Mouse (Mus musculus): ENCODE measurements around the gene Scaf11. TPM values are rescaled to one million over a fixed set of nuclear protein-coding genes. Genes with fewer than 3 reads are reported as not detected.

Scaf11 gene
- polyA plus RNA-seq, 1 experiment from 2014 or later = 101 TPM

DNA sequence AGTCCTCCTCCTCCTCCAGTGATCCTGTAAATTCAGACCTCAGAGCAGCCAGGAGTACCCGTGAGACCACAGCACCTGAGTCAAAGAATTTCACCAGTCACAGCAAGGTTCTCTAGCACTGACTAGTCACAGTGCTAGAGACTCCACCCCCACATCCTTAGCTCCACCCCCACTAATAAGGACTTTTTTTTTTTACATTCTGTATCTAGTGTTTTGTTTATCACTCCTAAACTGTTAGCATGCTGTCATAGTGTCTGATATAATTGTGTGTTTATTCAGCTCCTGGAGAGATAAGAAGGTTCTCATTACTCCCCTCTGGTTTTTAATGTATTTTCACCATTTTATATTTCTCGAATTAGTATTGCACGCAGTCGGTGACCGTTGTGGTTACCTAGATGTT, 29.5 kb upstream of the Scaf11 start:
- H3K36me3 ChIP-seq (ENCODE audit: control insufficient read depth, insufficient read depth, low read length) = no peaks in the 10 kb centered on the region
- H3K4me3 ChIP-seq (ENCODE audit: low read depth, low read length) = no peak overlapping the region
- H3K9ac ChIP-seq (ENCODE audit: low read length) = no peak overlapping the region
- no peaks in the 10 kb centered on the region for H3K9me3 ChIP-seq (ENCODE audit: control insufficient read depth, low read length)
- H3K27ac ChIP-seq (ENCODE audit: low read depth, low read length) = no peak overlapping the region
- DNase-seq (ENCODE audit: low spot score, missing footprints) (no peak), ATAC-seq (ENCODE audit: low FRiP score) (0 out of 2 replicates have a peak, but pooled peaks have one; percentile 42)
- H3K27me3 ChIP-seq (ENCODE audit: control insufficient read depth, insufficient read depth, low read length) = no peaks in the 10 kb centered on the region
- no peaks in the 10 kb centered on the region; the same call in 1 of the 2 replicates for H3K4me1 ChIP-seq (ENCODE audit: control insufficient read depth, insufficient read depth, low read length)
- 82% methylated on average over 5 of the region's 5 CpGs for WGBS
- no peak overlapping the region for H3K4me2 ChIP-seq

GRCm38 (mm10) chr15:96488941-96489786, 28.5 kb upstream of the Scaf11 start:
- Histone ChIP-seq H3K27ac (ENCODE audit: low read depth, low read length) (no peak overlapping the region), H3K9ac (ENCODE audit: low read length) (no peak overlapping the region), H3K4me1 (ENCODE audit: control insufficient read depth, insufficient read depth, low read length) (no peaks in the 10 kb centered on the region; the same call in 1 of the 2 replicates), H3K9me3 (ENCODE audit: control insufficient read depth, low read length) (no peaks in the 10 kb centered on the region), H3K36me3 (ENCODE audit: control insufficient read depth, insufficient read depth, low read length) (no peaks in the 10 kb centered on the region), H3K4me3 (ENCODE audit: low read depth, low read length) (no peak overlapping the region), H3K4me2 (peak overlapping the region; percentile 20), H3K27me3 (ENCODE audit: control insufficient read depth, insufficient read depth, low read length) (no peaks in the 10 kb centered on the region)
- ATAC-seq (ENCODE audit: low FRiP score) = peak; percentile 83
- 30% methylated on average over 20 of the region's 20 CpGs for WGBS
- peak; percentile 86 for DNase-seq (ENCODE audit: low spot score, missing footprints)

GRCm38 (mm10) chr15:96487066-96487698, 26.5 kb upstream of the Scaf11 start:
- no peaks in the 10 kb centered on the region for H3K9me3 ChIP-seq (ENCODE audit: control insufficient read depth, low read length)
- WGBS = 62% methylated on average over 12 of the region's 12 CpGs
- H3K4me2 ChIP-seq = no peak overlapping the region
- H3K4me3 ChIP-seq (ENCODE audit: low read depth, low read length) = no peak overlapping the region
- H3K27ac ChIP-seq (ENCODE audit: low read depth, low read length) = no peak overlapping the region
- DNase-seq (ENCODE audit: low spot score, missing footprints) (no peak), ATAC-seq (ENCODE audit: low FRiP score) (no peak)
- H3K36me3 ChIP-seq (ENCODE audit: control insufficient read depth, insufficient read depth, low read length) = no peaks in the 10 kb centered on the region
- H3K9ac ChIP-seq (ENCODE audit: low read length) = no peak overlapping the region
- no peaks in the 10 kb centered on the region; the same call in 1 of the 2 replicates for H3K4me1 ChIP-seq (ENCODE audit: control insufficient read depth, insufficient read depth, low read length)
- H3K27me3 ChIP-seq (ENCODE audit: control insufficient read depth, insufficient read depth, low read length) = no peaks in the 10 kb centered on the region

DNA sequence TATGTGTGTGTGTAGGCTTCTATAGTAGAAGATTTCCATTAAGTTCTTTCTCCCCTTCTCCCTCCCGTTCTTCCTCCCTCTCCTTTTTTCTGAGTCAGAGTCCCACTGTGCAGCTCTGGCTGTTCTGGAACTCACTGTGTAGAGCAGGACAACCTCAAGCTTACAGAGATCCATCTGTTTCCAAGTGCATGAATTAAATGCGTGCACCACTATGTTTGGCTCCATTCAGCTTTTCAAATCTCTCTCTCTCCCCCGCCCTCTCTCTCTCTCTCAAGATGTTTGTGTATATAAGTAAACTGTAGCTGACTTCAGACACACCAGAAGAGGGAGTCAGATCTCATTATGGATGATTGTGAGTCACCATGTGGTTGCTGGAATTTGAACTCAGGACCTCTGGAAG, 20.2 kb upstream of the Scaf11 start:
- Histone ChIP-seq H3K4me2 (no peak overlapping the region), H3K4me1 (ENCODE audit: control insufficient read depth, insufficient read depth, low read length) (no peaks in the 10 kb centered on the region), H3K9me3 (ENCODE audit: control insufficient read depth, low read length) (no peaks in the 10 kb centered on the region), H3K4me3 (ENCODE audit: low read depth, low read length) (no peak overlapping the region), H3K9ac (ENCODE audit: low read length) (no peak overlapping the region), H3K27ac (ENCODE audit: low read depth, low read length) (no peak overlapping the region), H3K27me3 (ENCODE audit: control insufficient read depth, insufficient read depth, low read length) (no peaks in the 10 kb centered on the region), H3K36me3 (ENCODE audit: control insufficient read depth, insufficient read depth, low read length) (no peaks in the 10 kb centered on the region)
- WGBS = 82% methylated on average over 3 of the region's 3 CpGs
- no peak for ATAC-seq (ENCODE audit: low FRiP score)
- DNase-seq (ENCODE audit: low spot score, missing footprints) = no peak

DNA sequence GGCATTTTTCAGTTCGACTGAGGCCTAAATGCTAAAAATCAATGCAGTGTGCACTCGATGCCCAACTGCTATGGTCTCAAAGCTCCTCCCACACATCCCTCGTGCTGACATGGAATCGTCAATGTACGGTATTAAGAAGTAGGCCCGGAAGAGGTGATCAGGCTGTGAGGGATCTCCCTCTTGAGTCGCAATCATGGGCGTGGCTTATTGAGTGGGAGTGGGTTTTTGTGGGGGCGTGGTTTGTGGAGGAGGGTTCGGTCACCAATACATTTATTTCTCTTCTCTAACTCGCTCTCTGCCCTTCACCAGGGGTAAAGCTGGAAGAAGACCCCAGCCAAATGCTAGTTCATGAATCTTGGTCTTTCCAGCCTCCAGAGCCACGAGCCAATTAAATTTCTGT, 17.4 kb upstream of the Scaf11 start:
- 93% methylated on average over 12 of the region's 12 CpGs for WGBS
- no peak for DNase-seq (ENCODE audit: low spot score, missing footprints)
- Histone ChIP-seq H3K9me3 (ENCODE audit: control insufficient read depth, low read length) (no peaks in the 10 kb centered on the region), H3K4me3 (ENCODE audit: low read depth, low read length) (no peak overlapping the region), H3K4me1 (ENCODE audit: control insufficient read depth, insufficient read depth, low read length) (no peaks in the 10 kb centered on the region), H3K4me2 (no peak overlapping the region), H3K27ac (ENCODE audit: low read depth, low read length) (no peak overlapping the region), H3K27me3 (ENCODE audit: control insufficient read depth, insufficient read depth, low read length) (no peaks in the 10 kb centered on the region), H3K9ac (ENCODE audit: low read length) (no peak overlapping the region), H3K36me3 (ENCODE audit: control insufficient read depth, insufficient read depth, low read length) (no peaks in the 10 kb centered on the region)
- ATAC-seq (ENCODE audit: low FRiP score) = no peak

DNA sequence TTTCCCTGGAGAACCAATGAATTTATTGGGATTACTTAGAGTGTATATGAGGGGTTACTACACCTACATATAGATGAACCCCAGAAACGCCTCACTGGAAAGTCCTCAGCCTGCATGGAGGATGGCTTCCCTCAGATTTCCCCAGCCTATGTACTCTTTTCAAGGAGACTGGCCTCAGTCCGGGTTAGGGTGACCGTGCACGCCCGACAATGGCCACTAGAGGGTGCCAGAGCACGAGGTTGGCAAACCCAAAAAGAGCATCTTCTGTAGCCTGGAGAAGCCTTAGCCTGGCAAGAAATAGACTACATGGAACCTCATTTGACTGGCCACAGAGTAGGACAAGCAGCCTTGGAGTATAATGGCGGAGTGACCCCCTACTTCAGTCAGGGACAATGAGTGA, 15.7 kb upstream of the Scaf11 start:
- WGBS = 7% methylated on average over 7 of the region's 7 CpGs
- DNase-seq (ENCODE audit: low spot score, missing footprints) (peak; percentile 99), ATAC-seq (ENCODE audit: low FRiP score) (peak; percentile 69; the same call in 1 of the 2 replicates)

GRCm38 (mm10) chr15:96475571-96475972, 14.9 kb upstream of the Scaf11 start:
- H3K9ac ChIP-seq (ENCODE audit: low read length) = no peak overlapping the region
- ATAC-seq (ENCODE audit: low FRiP score) = no peak
- no peaks in the 10 kb centered on the region for H3K4me1 ChIP-seq (ENCODE audit: control insufficient read depth, insufficient read depth, low read length)
- H3K27ac ChIP-seq (ENCODE audit: low read depth, low read length) = no peak overlapping the region
- no peak overlapping the region for H3K4me2 ChIP-seq
- H3K36me3 ChIP-seq (ENCODE audit: control insufficient read depth, insufficient read depth, low read length) = no peaks in the 10 kb centered on the region
- no peak overlapping the region for H3K4me3 ChIP-seq (ENCODE audit: low read depth, low read length)
- no peak for DNase-seq (ENCODE audit: low spot score, missing footprints)
- no peaks in the 10 kb centered on the region for H3K9me3 ChIP-seq (ENCODE audit: control insufficient read depth, low read length)
- H3K27me3 ChIP-seq (ENCODE audit: control insufficient read depth, insufficient read depth, low read length) = no peaks in the 10 kb centered on the region
- 88% methylated on average over 7 of the region's 7 CpGs for WGBS

More for the DNA sequence above, 15.7 kb upstream of the Scaf11 start:
- no peaks in the 10 kb centered on the region for H3K36me3 ChIP-seq (ENCODE audit: control insufficient read depth, insufficient read depth, low read length)
- no peaks in the 10 kb centered on the region for H3K4me1 ChIP-seq (ENCODE audit: control insufficient read depth, insufficient read depth, low read length)
- no peaks in the 10 kb centered on the region for H3K9me3 ChIP-seq (ENCODE audit: control insufficient read depth, low read length)
- H3K4me3 ChIP-seq (ENCODE audit: low read depth, low read length) = no peak overlapping the region
- no peak overlapping the region for H3K27ac ChIP-seq (ENCODE audit: low read depth, low read length)
- no peak overlapping the region for H3K9ac ChIP-seq (ENCODE audit: low read length)
- no peak overlapping the region for H3K4me2 ChIP-seq
- H3K27me3 ChIP-seq (ENCODE audit: control insufficient read depth, insufficient read depth, low read length) = no peaks in the 10 kb centered on the region

DNA sequence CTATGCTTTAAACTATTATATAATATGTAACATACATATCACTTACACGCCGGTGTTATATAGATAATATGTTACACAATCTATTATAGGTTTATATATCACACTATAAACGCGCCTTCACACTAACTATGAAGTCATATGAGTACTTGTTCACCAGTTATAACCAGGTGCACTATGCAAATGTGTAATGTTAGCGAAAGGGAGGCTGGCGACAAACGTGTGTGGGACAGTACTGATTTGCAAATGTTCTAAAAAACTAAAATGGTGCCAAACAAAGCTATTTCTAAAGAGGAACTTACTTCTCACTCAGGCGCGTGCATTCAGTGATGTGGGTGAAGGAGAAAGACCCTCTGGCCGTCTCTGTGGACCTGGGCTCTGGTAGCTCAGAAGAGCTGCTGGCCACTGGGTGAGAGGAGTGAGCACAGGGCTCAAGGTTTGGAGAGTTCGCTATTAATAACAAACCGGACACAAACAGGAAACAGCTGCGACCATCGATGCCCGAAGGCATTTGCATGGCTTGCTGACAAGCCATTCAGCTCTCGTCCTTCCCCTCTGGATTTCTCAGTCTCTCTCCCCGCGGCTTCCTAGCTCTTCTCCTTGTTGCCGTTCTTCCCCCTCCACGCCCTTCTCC, 13.8 kb upstream of the Scaf11 start:
- no peaks in the 10 kb centered on the region for H3K27me3 ChIP-seq (ENCODE audit: control insufficient read depth, insufficient read depth, low read length)
- no peaks in the 10 kb centered on the region for H3K9me3 ChIP-seq (ENCODE audit: control insufficient read depth, low read length)
- no peak overlapping the region for H3K4me3 ChIP-seq (ENCODE audit: low read depth, low read length)
- no peaks in the 10 kb centered on the region for H3K36me3 ChIP-seq (ENCODE audit: control insufficient read depth, insufficient read depth, low read length)
- 81% methylated on average over 20 of the region's 20 CpGs for WGBS
- no peak overlapping the region for H3K27ac ChIP-seq (ENCODE audit: low read depth, low read length)
- no peaks in the 10 kb centered on the region for H3K4me1 ChIP-seq (ENCODE audit: control insufficient read depth, insufficient read depth, low read length)
- DNase-seq (ENCODE audit: low spot score, missing footprints) = no peak
- H3K4me2 ChIP-seq = no peak overlapping the region
- ATAC-seq (ENCODE audit: low FRiP score) = no peak
- H3K9ac ChIP-seq (ENCODE audit: low read length) = no peak overlapping the region

- ATAC-seq (ENCODE audit: low FRiP score) (no peak), DNase-seq (ENCODE audit: low spot score, missing footprints) (no peak)
- Histone ChIP-seq H3K4me2 (no peak overlapping the region), H3K27ac (ENCODE audit: low read depth, low read length) (no peak overlapping the region), H3K27me3 (ENCODE audit: control insufficient read depth, insufficient read depth, low read length) (no peaks in the 10 kb centered on the region), H3K9ac (ENCODE audit: low read length) (no peak overlapping the region), H3K4me1 (ENCODE audit: control insufficient read depth, insufficient read depth, low read length) (no peaks in the 10 kb centered on the region), H3K9me3 (ENCODE audit: control insufficient read depth, low read length) (no peaks in the 10 kb centered on the region), H3K4me3 (ENCODE audit: low read depth, low read length) (no peak overlapping the region), H3K36me3 (ENCODE audit: control insufficient read depth, insufficient read depth, low read length) (no peaks in the 10 kb centered on the region)
- 92% methylated on average over 15 of the region's 15 CpGs for WGBS
Observed at GRCm38 (mm10) chr15:96473920-96474319, 13.3 kb upstream of the Scaf11 start.
